Mouse (Mus musculus) retina, embryonic 14.5 days (tissue): ENCODE measurements around the gene Tnk2.
A peak's percentile ranks its signal among the peaks of the same experiment; 100 is the strongest.

Source experiments
- DNase-seq: peaks from one replicate; pipeline ENCODE4 v3.0.0-alpha.2; 2015; ENCODE audit warnings: low spot score

Tnk2 gene

DNA sequence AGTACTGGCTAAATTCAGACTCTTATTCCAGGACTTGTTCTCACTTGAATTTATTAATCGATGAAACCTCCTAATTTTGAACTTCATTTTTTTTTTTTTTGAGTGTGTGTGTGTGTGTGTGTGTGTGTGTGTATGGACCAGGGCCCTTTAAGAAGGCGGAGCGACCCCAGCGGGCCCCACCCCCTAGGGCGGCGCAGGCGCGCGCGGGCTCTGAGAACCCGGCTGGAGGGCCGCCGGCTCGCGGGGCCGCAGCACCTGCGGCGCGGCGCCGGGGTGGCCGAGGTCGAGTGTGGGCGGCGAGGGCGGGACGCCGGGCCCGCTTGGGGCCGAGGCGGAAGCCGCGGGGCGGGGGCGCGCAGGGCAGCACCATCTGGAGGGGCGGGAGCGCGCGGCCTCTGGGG lies at the start of gene Tnk2:
Gene Tnk2, plus strand, starts transcription at position 214 of the 401 bp plus-strand sequence.
- DNase-seq: peak; percentile 89

DNA sequence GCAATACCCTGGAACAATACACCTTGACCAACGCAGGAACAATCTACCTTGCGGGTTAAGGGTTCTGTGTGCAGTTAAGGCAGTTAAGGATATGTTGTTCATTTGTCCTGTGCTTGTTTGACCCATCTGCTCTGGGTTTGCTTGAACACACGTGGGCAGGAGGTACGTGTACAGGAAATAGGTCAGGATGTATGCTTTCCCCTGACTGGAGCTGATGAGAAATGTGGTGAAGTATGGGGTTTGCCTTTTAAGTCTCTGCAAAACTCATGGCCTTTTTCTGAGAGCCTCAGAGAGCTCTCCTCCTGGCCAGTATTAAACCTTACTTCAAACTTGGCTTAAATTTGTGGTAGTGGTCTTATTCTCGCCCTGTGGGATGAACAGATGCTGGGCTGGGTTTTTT lies 49.8 kb upstream of the Tnk2 start:
- no peak for DNase-seq

DNA sequence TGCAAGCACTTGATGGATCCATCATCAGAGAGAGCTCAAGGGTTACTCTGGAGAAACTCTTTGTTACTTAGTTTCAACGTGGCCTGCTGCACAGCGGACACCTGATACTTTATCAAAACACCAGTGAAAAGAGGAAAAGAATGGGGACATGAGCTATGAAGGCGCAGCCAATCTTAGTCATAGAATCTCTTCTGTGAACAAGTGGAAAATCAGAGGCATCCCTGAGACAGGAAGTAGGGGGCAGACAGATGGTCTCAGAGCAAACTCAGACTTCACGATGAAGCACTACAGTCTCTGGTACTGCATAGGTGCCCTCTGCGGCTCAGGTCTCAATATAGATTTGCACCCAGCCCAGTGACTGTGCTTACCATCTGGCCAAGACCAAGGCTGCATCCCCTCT lies 49.0 kb upstream of the Tnk2 start:
- DNase-seq: no peak

DNA sequence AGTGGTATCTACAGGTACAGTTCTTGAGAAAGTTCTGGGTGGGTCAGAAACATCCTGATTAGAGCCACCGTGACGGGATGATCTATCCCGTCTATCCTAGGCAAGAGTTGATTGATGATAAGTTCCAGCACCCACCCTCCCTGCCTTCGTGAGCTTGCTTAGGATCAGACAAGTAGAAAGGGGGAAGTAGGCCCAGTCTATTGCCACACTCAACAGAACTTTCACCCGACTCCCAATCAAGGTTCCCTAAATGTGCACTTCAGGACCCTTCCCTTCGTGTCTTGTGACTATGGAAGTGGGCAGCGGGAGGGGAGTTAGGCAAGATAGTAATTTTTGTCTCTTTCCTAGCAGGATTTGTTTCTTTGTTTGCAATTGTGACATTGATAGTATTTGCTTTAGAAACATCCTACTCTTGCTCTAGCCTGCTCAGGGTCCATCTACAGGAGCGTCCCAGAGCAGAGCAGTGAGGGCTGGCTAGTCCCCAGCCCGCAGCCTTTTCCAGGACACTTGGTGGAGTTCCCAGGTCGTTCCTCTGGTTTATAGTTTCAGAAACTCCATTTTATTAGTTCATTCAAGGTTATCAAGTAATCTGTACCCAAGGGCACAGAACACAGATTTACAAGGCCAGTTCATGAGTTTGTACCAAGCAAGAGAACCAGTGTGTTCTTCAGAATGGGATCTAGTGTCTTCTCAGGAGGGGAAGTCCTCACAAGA lies 48.4 kb upstream of the Tnk2 start:
- no peak for DNase-seq

DNA sequence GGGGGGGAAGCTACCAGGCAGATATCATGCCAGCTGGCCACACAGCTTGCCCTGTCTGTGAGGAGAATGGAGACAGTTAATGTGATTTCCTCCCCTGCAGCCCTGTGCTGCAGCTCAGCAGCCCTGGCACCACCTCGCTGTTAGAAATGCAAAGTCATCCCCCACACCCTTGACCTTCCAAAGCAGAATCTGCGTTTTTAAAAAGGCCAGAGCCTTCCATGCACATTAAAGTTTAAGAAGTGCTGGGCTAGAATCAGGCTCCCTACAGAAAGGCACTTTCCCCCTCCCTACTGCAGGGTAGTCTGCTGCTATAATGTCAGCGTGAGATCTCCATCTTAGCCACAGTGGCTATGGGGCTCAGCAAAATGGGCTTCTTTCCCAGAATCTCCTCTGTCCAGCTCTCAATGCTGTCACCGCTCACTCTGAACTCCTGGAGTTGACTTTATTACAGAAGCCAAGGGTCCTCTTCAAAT lies 45.7 kb upstream of the Tnk2 start:
- no peak for DNase-seq

DNA sequence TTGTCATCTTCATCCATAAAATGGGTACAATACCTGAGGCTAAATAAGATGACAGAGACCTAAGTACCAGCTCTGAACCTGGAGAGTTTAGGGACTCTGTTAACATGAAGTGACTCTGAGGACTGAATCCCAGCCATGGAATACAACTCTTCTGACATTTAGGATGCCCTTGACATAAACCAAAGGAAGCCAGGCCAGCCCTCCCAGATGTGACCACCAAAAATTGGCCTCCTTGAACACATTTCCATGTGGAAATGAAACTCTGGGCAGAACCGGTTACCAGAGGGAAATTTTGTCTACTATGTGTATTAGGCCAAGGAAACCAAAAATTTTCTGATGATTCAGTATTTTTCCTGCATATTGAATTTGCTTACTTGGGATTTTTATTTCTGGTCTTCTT lies 44.5 kb upstream of the Tnk2 start:
- no peak for DNase-seq

DNA sequence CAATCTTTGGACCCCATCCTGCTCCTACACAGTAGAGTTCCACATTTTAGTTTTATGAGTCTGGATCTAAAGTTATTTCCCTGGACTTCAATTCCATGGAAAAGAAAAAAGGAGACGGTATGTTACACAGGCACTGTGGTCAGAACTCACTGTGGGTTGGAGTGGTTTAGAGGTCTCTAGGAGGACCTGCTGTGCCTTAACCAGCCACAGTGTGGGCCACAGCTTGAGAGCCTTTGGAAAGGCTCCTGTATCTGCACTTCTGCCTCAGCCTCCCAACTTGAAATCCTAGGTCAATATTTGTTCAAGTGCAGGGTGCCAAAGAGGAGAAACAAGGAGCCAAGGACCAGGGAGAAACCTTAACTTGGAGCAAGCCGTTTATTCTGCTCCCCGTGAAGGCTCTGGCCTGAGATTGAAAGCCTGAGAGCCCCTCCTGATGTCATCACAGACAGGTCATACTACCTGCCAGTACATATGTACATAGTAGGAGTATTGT lies 41.4 kb upstream of the Tnk2 start:
- no peak for DNase-seq

DNA sequence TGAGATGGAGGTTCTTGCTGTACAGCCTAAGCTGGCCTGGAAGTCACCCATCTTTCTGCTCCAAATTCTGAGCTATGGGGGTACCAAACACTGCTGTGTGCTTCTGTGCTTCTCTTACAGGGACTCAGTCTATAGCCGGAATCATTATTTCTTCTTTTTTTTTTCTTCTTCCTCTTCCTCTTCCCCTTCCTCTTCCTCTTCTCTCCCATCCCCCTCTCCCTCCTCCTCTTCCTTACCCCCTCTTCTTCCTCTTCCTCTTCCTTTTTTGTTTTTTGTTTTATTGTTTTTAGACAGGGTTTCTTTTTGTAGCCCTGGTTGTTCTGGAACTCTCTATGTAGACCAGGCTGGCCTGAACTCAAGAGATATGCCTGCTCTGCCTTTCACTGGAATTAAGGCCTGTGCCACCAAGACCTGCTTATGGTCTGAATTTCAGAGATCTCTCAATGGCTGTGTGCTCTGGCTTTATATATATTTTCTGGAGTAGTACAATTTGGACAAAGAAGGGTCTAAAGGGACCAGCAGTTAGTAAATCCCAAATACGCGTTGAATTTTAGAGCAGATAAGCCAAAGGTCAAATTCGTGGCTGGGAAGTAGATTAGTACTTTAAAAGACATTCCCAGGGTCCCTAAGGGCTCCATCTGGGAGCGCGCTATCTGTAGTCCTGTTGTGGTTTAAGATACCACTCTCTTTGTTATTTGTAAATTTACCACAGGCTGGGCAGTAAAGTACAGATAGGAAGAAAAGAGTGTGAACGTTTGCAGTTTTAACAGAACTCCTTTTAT lies 35.9 kb upstream of the Tnk2 start:
- no peak for DNase-seq

DNA sequence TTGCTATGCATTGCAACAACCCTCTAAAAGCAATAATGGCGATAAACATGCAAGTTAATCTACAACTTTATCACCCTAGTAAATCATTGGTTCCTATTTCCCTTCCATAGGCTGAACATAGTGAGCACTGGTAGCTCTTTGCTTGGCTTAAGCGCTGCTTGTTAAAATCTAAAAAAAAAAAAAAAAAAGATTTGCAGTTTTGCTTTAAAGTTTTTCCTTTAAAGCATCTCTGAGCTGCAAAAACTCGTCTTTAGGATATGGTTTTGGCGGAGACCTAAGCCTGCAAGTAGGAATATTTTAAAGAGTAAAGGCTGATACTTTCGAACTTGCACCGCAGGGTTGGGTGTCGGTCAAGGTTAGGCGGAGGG lies 35.3 kb upstream of the Tnk2 start:
- DNase-seq: no peak

DNA sequence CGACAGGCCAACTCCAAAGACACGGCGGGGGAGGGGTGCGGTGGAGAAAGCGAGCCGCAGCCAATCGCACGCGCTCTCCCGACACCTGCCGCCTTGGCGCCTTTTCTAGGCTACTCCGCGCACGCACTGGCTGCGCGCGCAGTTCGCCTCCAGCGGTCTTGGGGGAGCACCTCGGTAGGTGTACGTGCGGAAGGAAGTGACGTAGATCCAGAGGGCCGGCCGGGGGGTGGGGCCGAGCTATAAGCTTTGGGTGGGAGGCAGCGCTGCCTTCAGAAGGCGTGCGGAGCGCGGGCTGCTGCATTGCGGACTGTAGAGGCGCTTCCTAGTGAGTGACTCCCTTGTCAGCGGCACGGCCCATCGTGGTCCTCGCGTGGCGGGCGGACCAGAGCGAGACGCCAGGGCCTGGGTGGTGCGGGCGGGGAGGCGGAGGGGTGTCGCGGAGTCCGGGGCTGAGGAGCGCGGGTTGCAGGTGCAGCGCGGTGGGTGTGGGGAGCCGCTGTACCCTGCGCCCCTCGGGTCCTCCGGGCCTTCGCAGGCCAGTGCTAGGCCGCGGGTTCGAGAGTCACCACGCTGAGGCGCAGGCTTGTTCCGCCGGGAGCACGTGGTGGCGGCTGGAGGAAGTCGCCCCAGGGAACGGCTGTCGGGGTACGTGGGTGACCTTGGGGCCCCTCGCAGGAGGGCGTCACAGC lies 34.8 kb upstream of the Tnk2 start, which contains the start of gene Tfrc:
Gene Tfrc, plus strand, starts transcription at position 209 of the 689 bp plus-strand sequence.
- DNase-seq: peak; percentile 99

DNA sequence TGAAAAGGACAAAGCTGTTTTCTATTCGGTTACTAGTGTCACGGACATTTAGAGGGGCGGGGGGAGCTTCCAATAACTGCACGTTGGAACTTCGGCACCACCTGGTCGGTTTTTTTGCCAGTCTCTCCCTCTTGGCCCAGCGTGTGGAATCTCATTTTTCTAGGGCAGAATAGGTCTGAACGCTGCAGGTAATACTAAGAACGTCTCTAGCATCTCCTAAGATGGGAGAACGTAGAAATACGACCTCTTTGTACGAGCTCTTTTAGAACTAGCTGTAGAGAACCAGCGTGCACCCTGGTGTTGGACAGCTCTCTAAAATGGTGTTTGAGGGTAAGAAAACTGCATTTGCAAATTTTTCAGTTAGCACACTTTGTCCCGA lies 34.3 kb upstream of the Tnk2 start:
- no peak for DNase-seq

DNA sequence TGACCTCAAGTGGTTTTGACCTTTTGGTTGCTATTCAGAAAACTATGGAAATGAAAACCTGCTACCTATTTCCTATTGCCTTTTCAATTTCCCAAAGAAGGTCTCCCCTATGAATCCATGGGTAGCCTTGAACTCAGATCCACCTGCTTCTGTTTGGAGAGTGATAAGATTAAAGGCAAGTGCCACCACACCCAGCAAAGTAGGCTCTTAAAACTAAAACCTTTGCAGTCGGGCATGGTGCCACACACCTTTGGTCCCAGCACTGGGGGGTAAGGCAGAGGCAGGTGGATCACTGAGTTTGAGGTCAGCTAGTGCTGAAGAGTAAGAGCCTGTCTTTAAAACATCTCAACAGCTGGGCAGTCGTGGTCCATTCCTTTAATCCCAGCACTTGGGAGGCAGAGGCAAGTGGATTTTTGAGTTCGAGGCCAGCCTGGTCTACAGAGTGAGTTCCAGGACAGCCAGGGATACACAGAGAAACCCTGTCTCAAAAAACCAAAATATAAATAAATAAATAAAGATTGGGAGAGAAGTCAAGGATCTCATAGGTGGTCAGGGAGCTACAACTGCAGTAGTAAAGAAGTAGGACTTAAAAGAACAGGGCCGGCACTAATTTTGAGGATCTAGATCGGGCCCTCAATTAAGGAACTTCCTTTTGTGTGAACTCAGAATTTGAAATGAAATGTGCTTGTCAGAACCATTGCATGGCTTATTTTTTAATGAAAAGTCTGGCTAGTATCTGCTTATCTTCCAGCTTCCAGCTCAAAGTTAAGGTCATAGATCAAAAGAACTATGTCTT lies 33.0 kb upstream of the Tnk2 start:
- no peak for DNase-seq

DNA sequence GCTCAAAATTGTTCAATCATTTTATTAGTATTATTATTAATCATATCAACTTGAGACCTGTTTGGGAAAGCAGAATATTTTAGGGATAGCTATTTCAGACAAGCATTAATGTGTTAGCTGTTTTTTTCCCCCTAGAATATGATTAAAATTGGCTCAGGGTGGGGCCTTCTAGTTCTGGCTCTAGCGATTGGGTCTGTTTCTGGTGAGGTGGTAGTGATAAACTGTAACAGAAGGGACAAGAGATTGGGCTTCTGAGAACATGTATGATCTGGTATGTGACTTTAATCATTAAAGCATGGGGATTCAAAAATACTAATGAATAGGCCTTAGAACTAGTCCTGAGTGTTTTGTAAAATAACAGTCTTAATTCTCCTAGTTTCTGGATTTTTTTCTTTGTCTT lies 31.6 kb upstream of the Tnk2 start:
- no peak for DNase-seq

DNA sequence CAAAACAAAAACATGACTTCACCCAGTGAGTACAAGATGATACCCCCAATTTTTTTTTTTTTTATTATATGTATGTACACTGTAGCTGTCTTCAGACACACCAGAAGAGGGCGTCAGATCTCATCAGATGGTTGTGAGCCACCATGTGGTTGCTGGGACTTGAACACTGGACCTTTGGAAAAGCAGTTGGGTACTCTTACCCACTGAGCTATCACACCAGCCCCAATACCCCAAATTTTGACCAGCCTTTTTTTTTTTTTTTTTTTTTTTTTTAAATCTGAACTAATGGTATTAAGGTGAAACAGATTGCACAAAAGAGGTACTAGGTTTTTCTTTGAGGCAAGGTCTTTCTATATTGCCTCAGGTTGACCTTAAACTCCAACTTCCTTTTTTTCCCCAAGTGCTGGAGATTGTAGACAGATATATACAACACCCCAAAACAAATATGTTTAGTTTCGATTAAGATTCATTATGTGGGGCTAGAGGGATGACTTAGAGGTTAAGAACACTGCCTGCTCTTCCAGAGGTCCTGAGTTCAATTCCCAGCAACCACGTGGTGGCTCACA lies 30.3 kb upstream of the Tnk2 start:
- DNase-seq: no peak

DNA sequence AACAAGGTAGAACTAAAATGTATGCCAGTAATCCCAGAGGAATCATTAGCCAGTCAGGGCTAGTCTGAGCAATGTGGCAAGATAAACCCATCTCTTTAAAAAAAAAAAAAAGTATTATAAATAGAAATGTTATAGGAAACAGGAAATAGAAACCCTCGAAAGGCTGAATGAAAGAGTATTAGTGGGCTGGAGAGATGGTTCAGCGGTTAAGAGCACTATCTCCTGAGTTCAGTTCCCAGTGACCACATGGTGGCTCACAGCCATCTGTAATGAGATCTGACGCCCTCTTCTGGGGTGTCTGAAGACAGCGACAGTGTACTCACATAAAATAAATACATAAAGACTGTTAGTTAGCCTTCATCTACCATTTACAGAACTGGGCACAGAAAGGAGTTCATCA lies 29.6 kb upstream of the Tnk2 start:
- DNase-seq: no peak

DNA sequence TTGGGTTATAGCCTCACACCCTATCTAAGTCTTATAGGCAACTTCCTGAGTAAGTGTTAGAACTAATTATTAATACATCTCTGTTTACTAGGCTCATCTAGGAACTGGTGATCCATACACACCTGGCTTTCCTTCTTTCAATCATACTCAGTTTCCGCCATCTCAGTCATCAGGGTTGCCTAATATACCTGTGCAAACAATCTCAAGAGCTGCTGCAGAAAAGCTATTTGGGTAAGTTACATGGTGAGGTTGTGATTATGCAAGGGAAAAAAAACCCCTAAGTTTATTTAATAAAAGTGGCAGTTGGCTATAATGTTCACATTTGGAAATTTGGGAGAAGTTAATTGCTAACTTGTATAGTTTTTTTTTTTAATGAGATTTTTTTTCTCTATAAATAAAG lies 24.7 kb upstream of the Tnk2 start:
- DNase-seq: no peak

DNA sequence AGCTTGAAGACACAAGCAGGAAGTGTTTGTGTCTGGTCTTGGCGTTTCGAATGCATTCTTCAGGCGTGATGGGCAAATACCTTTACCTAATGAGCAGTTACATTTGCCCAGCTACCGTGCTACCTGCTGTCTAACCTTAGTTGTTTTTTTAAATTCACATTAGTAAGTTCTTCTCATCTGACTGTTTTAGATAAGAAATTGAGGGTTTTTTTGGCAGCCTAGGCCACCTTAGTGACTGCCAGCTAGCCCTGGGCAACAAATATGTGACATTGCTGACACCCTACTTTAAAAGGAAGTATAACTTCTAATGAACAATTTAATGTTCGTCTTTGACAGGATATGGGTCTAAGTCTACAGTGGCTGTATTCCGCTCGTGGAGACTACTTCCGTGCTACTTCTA lies 15.5 kb upstream of the Tnk2 start:
- DNase-seq: no peak

DNA sequence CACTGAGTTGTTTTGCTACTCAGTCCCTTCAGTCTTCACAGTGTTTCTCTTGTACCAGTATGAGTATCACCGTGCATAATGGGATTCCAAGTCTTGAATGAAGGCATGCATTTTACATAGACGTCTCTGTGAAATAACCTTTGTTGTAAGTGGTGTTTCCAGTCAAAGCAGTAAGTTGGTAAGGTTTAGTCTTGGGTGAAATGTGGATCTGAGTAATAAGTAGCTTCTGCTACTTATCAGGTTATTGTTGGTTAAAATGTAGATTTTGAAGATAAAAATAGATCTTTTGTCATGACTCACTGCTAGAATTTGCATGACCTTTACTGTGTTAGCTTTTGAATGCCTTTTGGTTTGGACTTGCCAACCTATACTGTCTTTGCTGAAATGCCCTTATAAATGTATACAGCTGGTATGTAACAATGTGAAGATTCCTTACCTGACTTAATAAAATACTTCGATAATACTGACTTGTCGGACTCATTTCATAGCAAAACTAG lies 11.3 kb upstream of the Tnk2 start:
- no peak for DNase-seq

DNA sequence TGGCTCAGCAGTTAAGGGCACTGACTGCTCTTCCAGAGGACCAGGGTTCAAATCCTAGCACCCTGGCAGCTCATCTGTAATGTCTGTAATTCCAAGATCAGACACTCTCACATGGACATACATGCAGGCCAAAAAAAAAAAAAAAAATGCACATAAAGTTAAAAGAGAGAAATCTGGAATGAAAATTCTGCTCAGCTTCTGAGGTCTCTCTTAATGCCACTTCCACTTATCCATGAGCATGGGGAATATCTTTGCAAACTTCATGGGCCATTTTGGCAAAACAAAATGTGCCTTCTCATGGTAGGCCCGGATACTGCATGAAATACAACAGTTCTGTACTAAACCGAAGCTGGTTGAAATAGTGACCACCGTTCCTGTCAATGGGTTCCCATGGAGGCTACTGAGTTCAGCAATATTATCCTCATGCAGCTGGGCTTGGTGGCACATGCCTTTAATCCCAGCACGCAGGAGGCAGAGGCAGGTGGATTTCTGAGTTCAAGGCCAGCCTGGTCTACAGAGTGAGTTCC lies 10.1 kb upstream of the Tnk2 start:
- DNase-seq: no peak

DNA sequence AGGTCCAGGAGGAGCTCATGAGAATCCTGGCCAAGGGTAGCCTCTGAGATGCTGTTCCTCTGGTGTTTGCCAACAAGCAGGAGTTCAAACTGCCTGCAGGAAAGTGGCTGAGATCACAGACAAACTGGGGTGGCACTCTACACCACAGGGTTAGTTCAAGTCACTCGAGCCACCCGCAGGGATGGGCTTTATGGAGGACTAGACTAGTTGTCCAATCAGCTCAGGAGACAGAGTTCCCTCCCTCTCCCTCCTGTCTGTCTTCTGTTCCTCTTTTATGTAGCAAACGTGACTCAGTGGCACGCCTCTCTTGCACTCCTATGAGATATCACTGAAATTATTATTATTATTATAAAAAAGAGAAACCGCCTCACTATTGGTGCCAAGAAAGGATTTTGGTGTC lies 9.5 kb upstream of the Tnk2 start:
- DNase-seq: no peak

DNA sequence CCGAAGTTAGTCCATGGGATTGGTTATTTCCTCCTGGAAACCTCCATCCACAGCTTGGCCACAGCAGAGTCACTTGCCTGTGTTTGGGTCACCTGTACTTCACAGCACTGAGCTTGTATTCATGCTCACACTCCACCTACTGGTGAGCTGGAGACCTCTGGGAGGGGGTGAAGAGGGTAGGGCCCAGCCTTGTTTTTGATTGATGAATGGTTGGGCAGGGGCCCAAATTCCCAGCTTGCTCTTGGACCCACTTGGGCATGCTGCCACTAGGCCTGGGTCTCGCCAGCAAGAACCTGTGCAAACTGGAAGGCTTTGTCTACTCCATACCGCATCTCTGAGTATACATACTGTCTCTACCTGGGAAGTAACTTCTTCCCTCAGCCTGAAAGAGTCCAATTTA lies 8.4 kb upstream of the Tnk2 start:
- DNase-seq: no peak
